Mouse (Mus musculus) cerebellum, adult 2 months (tissue): ENCODE data around the gene Pdzd9.

Experiments
- CTCF ChIP-seq: fragments of 200-500 bp; IDR thresholded peaks from 2 replicates; pipeline ENCODE4 v1.5.1; 2011; ENCODE audit warnings: low read depth, mild to moderate bottlenecking, control low read depth, low read length, moderate library complexity, borderline replicate concordance; ENCODE audit not compliant: insufficient read depth
- POLR2A ChIP-seq: fragments of 200-500 bp; IDR thresholded peaks from 2 replicates; pipeline ENCODE4 v1.6.1; 2011; ENCODE audit warnings: low read length, control low read depth, borderline replicate concordance; ENCODE audit not compliant: insufficient read depth

GRCm38 (mm10) chr7:120682002-120682401 is 11.9 kb upstream of the Pdzd9 start:
- TF ChIP-seq CTCF (no peak), POLR2A (no peak)
